Mouse (Mus musculus): Measurements from ENCODE around the gene Unkl. TPM values are rescaled to one million over a fixed set of nuclear protein-coding genes. Genes with fewer than 3 reads are reported as not detected.

The Unkl gene
- polyA plus RNA-seq, 1 experiment from 2014 or later, result 5.0 TPM

DNA sequence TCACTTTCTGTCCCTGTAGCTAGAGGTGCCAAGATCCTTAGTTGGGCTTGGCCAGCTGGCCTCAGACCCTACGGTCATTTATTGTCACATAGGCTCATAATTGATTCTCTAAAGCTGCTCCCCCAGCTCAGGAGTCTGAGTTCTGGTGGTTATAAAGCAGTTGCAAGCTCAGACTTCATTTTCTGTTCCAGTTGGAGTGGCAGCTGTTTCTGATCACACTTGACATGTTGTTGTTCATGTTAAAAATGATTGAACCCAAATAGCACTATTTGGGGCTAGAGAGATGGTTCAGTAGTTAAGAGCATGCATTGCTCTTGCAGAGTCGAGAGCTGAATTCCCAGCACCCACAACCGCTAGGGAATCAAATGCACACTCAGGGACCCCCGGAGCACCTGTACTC is 21.8 kb downstream of the Unkl start:
- no peaks in the 10 kb centered on the region for H3K27me3 ChIP-seq (ENCODE audit: control insufficient read depth, insufficient read depth, low read length)
- H3K4me3 ChIP-seq (ENCODE audit: low read depth, low read length), result no peak overlapping the region
- no peak overlapping the region for H3K4me2 ChIP-seq (ENCODE audit: low read depth, low read length)
- H3K9ac ChIP-seq (replicated peaks; ENCODE audit: low read length), result no peak overlapping the region
- no peaks in the 10 kb centered on the region for H3K4me1 ChIP-seq (ENCODE audit: control insufficient read depth, insufficient read depth, low read length)
- H3K27ac ChIP-seq (replicated peaks; ENCODE audit: low read depth, low read length), result no peak overlapping the region
- DNase-seq (ENCODE audit: low spot score) (no peak), ATAC-seq (replicated peaks; ENCODE audit: insufficient number of reproducible peaks, low FRiP score, low TSS enrichment, low read depth) (no peak)
- 93% methylated on average over 4 of the region's 4 CpGs for WGBS
- no peaks in the 10 kb centered on the region for H3K9me3 ChIP-seq (replicated peaks; ENCODE audit: control insufficient read depth, low read length)
- H3K36me3 ChIP-seq (replicated peaks; ENCODE audit: control insufficient read depth, insufficient read depth, low read depth, low read length), result peaks cover 3% of the 10 kb centered on the region

DNA sequence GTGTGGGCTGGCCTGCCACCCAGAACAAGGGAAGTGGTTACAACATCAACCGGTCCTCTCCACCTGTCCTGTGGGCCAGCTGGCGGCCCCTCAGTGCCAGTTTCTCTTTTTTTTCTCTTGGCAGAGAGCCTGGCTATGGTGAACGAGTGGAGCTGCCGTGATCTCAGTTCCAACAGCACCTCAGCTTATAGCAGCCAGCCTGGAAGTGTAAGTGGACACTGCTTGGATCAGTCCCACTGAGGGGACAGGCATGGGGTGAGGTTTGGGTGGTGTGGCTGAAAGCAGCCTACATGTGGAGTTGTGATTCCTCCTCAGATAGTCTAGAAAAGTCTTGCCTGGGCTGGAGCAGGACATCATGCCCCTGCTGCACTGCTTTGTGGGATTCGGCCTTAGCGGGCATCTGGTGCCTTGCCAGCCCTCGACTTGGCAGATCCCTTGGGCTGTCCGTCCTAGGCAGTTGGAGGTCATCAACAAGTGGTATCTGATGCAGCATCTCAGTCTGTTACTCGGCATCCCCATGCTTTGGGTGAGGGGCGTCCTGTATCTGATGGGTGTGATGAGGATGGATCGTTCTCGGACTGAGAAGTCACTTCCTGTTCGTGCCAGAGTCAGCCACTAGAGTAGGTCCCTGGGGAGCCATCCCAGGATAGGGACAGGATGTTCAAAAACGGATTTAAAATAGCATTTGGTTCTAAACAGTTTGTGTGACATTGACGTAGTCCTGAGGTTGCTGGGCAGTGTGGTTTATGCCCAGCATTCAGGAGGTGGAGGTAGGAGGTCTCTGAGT is 22.7 kb downstream of the Unkl start:
- no peak overlapping the region for H3K27ac ChIP-seq (replicated peaks; ENCODE audit: low read depth, low read length)
- no peak overlapping the region for H3K4me2 ChIP-seq (ENCODE audit: low read depth, low read length)
- H3K9ac ChIP-seq (replicated peaks; ENCODE audit: low read length), result no peak overlapping the region
- WGBS, result 89% methylated on average over 15 of the region's 15 CpGs
- no peaks in the 10 kb centered on the region for H3K9me3 ChIP-seq (replicated peaks; ENCODE audit: control insufficient read depth, low read length)
- no peak overlapping the region for H3K4me3 ChIP-seq (ENCODE audit: low read depth, low read length)
- peaks cover 3% of the 10 kb centered on the region for H3K36me3 ChIP-seq (replicated peaks; ENCODE audit: control insufficient read depth, insufficient read depth, low read depth, low read length)
- H3K27me3 ChIP-seq (ENCODE audit: control insufficient read depth, insufficient read depth, low read length), result no peaks in the 10 kb centered on the region
- ATAC-seq (replicated peaks; ENCODE audit: insufficient number of reproducible peaks, low FRiP score, low TSS enrichment, low read depth), result no peak
- no peak for DNase-seq (ENCODE audit: low spot score)
- no peaks in the 10 kb centered on the region for H3K4me1 ChIP-seq (ENCODE audit: control insufficient read depth, insufficient read depth, low read length)

DNA sequence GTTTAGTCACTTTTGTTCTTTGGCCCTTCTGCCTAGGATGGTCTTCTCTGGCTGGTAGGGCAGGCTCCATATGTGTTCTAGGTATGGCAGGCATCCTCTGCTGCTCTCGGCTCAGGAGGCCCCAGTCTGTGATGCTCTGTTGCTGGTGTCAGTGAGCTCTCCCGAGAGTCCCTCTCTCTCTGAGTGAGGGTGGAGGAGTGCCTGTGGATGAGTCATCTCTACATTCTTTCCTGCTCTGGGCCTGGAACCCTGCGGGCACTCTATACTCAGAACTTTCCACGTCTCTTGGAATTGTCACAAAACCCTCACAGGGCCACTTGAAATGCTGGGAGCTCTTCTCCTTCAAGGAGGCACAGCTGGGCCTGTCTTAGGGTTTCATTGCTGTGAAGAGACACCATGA is 23.5 kb downstream of the Unkl start:
- H3K36me3 ChIP-seq (replicated peaks; ENCODE audit: control insufficient read depth, insufficient read depth, low read depth, low read length), result peaks cover 3% of the 10 kb centered on the region
- WGBS, result 86% methylated on average over 4 of the region's 4 CpGs
- no peaks in the 10 kb centered on the region for H3K27me3 ChIP-seq (ENCODE audit: control insufficient read depth, insufficient read depth, low read length)
- no peak overlapping the region for H3K27ac ChIP-seq (replicated peaks; ENCODE audit: low read depth, low read length)
- no peak overlapping the region for H3K4me3 ChIP-seq (ENCODE audit: low read depth, low read length)
- no peaks in the 10 kb centered on the region for H3K9me3 ChIP-seq (replicated peaks; ENCODE audit: control insufficient read depth, low read length)
- H3K4me2 ChIP-seq (ENCODE audit: low read depth, low read length), result no peak overlapping the region
- no peaks in the 10 kb centered on the region for H3K4me1 ChIP-seq (ENCODE audit: control insufficient read depth, insufficient read depth, low read length)
- DNase-seq (ENCODE audit: low spot score), result no peak
- ATAC-seq (replicated peaks; ENCODE audit: insufficient number of reproducible peaks, low FRiP score, low TSS enrichment, low read depth), result no peak
- no peak overlapping the region for H3K9ac ChIP-seq (replicated peaks; ENCODE audit: low read length)

DNA sequence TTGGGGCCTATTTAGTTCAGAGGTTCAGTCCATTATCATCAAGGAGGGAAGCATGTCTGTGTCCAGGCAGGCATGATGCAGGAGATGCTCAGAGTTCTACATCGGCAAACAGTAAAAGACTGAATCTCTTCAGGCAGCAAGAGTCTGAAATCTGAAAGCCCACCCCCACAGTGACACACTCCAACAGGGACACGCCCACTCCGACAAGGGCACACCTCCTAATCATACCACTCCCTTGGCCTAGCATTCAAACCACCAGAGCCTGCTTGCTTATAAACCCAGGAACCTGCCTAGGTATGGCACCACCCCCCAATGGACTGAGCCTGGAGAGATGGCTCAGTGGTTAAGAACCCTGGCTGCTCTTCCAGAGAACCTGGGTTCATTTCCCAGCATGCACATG is 27.2 kb downstream of the Unkl start:
- ATAC-seq (replicated peaks; ENCODE audit: insufficient number of reproducible peaks, low FRiP score, low TSS enrichment, low read depth), result no peak

DNA sequence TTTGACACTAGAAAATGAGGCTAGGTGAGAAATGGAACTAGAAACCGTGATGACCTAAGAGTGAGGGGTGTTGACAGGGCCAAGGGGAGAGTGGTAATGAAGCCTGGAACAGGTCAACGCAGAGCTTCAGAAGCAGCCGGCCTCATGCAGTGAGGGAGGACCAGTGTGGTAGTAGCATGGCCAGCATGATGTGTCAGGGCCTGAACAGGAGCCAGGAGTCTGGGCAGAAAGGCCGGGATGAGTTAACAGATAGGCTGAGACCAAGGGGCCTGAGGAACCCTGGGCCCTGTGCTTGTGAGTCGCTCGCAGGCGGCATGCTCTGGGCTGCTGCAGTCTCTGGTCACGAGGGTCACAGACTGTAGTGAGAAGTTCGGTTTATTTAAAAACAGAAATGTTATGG is 30.8 kb downstream of the Unkl start:
- no peaks in the 10 kb centered on the region for H3K36me3 ChIP-seq (replicated peaks; ENCODE audit: control insufficient read depth, insufficient read depth, low read depth, low read length)
- no peak overlapping the region for H3K4me2 ChIP-seq (ENCODE audit: low read depth, low read length)
- H3K4me1 ChIP-seq (ENCODE audit: control insufficient read depth, insufficient read depth, low read length), result no peaks in the 10 kb centered on the region
- no peak overlapping the region for H3K4me3 ChIP-seq (ENCODE audit: low read depth, low read length)
- WGBS, result 89% methylated on average over 9 of the region's 9 CpGs
- no peak overlapping the region for H3K27ac ChIP-seq (replicated peaks; ENCODE audit: low read depth, low read length)
- no peak for ATAC-seq (replicated peaks; ENCODE audit: insufficient number of reproducible peaks, low FRiP score, low TSS enrichment, low read depth)
- no peaks in the 10 kb centered on the region for H3K9me3 ChIP-seq (replicated peaks; ENCODE audit: control insufficient read depth, low read length)
- DNase-seq (ENCODE audit: low spot score), result no peak
- H3K9ac ChIP-seq (replicated peaks; ENCODE audit: low read length), result no peak overlapping the region
- no peaks in the 10 kb centered on the region for H3K27me3 ChIP-seq (ENCODE audit: control insufficient read depth, insufficient read depth, low read length)

More for the DNA sequence above, 27.2 kb downstream of the Unkl start:
- Histone ChIP-seq H3K9ac (replicated peaks; ENCODE audit: low read length) (no peak overlapping the region), H3K4me3 (ENCODE audit: low read depth, low read length) (no peak overlapping the region), H3K27ac (replicated peaks; ENCODE audit: low read depth, low read length) (no peak overlapping the region), H3K9me3 (replicated peaks; ENCODE audit: control insufficient read depth, low read length) (no peaks in the 10 kb centered on the region), H3K4me1 (ENCODE audit: control insufficient read depth, insufficient read depth, low read length) (no peaks in the 10 kb centered on the region), H3K36me3 (replicated peaks; ENCODE audit: control insufficient read depth, insufficient read depth, low read depth, low read length) (peaks cover 3% of the 10 kb centered on the region), H3K27me3 (ENCODE audit: control insufficient read depth, insufficient read depth, low read length) (no peaks in the 10 kb centered on the region), H3K4me2 (ENCODE audit: low read depth, low read length) (no peak overlapping the region)
- 87% methylated on average over 3 of the region's 3 CpGs for WGBS
- DNase-seq (ENCODE audit: low spot score), result no peak

DNA sequence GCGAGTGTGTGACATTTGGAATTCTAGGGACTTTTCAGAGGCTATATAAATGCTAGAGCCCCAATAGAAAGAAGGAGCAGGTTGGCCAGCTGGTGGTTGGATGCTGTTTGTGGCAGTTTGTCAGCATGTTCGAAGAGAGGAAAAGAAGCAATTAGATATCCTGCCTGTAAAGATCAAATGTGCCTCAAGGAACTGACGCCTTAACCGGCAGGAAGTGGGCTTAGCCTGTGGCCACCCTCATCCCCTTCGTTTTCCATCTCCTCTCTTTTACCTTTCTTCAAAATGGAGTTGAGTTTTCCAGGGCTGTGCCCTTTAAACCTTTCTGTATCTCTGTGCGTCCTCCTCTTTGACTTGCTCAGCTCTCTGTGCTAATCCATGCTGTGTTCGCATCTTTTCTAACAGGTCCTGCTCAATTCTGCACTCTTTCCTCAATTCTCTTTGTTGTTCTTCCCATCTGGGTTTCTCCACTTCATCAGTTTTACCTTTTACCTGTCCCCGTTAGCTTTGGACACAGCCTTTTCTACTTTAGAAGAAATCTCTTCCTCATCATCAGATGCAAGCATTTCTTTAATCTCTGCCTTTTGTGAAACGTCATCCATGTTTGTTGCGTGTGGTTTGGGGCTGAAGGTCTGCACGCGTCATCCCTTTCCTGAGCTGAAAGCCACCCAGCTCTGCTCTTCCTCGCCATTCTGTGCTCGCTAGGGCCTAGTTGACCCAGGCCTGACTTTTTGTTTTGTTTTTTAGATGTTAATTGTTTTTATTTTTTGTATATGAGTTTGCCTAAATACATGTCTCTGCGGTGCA is 31.5 kb downstream of the Unkl start:
- no peaks in the 10 kb centered on the region for H3K27me3 ChIP-seq (ENCODE audit: control insufficient read depth, insufficient read depth, low read length)
- no peak overlapping the region for H3K9ac ChIP-seq (replicated peaks; ENCODE audit: low read length)
- DNase-seq (ENCODE audit: low spot score) (no peak), ATAC-seq (replicated peaks; ENCODE audit: insufficient number of reproducible peaks, low FRiP score, low TSS enrichment, low read depth) (no peak)
- H3K9me3 ChIP-seq (replicated peaks; ENCODE audit: control insufficient read depth, low read length), result no peaks in the 10 kb centered on the region
- no peak overlapping the region for H3K4me2 ChIP-seq (ENCODE audit: low read depth, low read length)
- H3K27ac ChIP-seq (replicated peaks; ENCODE audit: low read depth, low read length), result no peak overlapping the region
- no peaks in the 10 kb centered on the region for H3K36me3 ChIP-seq (replicated peaks; ENCODE audit: control insufficient read depth, insufficient read depth, low read depth, low read length)
- no peaks in the 10 kb centered on the region for H3K4me1 ChIP-seq (ENCODE audit: control insufficient read depth, insufficient read depth, low read length)
- WGBS, result 91% methylated on average over 15 of the region's 15 CpGs
- no peak overlapping the region for H3K4me3 ChIP-seq (ENCODE audit: low read depth, low read length)

DNA sequence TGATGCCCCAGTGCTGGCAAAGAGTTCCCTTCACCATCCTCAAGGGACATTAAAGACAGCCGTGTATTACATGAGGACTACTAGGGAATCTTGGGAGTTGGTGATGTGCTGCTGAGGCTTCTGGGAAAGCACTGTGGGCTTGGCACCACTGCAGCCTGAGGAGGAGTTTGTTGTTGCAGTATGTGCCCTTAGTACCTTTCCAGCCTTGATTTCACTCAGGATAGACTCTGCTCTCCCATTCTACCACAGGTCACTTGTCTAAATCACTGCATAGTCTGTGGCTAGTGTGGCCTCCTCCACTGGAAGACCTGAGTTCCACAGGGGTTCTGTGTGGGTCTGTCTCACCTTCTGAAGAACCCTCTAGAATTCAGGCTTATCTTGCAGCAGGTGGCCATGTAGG is 32.5 kb downstream of the Unkl start:
- no peak overlapping the region for H3K9ac ChIP-seq (replicated peaks; ENCODE audit: low read length)
- no peak for ATAC-seq (replicated peaks; ENCODE audit: insufficient number of reproducible peaks, low FRiP score, low TSS enrichment, low read depth)
- no peak overlapping the region for H3K4me2 ChIP-seq (ENCODE audit: low read depth, low read length)
- no peak for DNase-seq (ENCODE audit: low spot score)
- no peaks in the 10 kb centered on the region for H3K9me3 ChIP-seq (replicated peaks; ENCODE audit: control insufficient read depth, low read length)
- H3K27ac ChIP-seq (replicated peaks; ENCODE audit: low read depth, low read length), result no peak overlapping the region
- no peaks in the 10 kb centered on the region for H3K4me1 ChIP-seq (ENCODE audit: control insufficient read depth, insufficient read depth, low read length)
- 86% methylated on average over 1 of the region's 1 CpGs for WGBS
- H3K36me3 ChIP-seq (replicated peaks; ENCODE audit: control insufficient read depth, insufficient read depth, low read depth, low read length), result no peaks in the 10 kb centered on the region
- no peak overlapping the region for H3K4me3 ChIP-seq (ENCODE audit: low read depth, low read length)
- no peaks in the 10 kb centered on the region for H3K27me3 ChIP-seq (ENCODE audit: control insufficient read depth, insufficient read depth, low read length)

Data from embryonic facial prominence, embryonic 11.5 days (tissue).